Mouse (Mus musculus) cerebellum, postnatal 25 days (tissue): ENCODE results near the gene Shroom4.
A peak's percentile ranks its signal among the peaks of the same experiment; 100 is the strongest.

Experiments
- DNase-seq, 2 experiments: peaks; one replicate each; pipeline ENCODE4 v3.0.0; 2021; ENCODE audit warnings: mixed read lengths in 2 of 2

Gene Shroom4

GRCm38 (mm10) chrX:6496374-6496773 lies 96.7 kb downstream of the Shroom4 start:
- DNase-seq: no peak

GRCm38 (mm10) chrX:6501850-6502249 lies 102.2 kb downstream of the Shroom4 start:
- DNase-seq: no peak

- DNase-seq: no peak
Measured at GRCm38 (mm10) chrX:6517217-6517616, 117.6 kb downstream of the Shroom4 start.

GRCm38 (mm10) chrX:6518421-6518820 lies 118.8 kb downstream of the Shroom4 start:
- DNase-seq: no peak

GRCm38 (mm10) chrX:6522935-6523334 lies 123.3 kb downstream of the Shroom4 start:
- peak in 1 of 2 experiments; percentile 20 for DNase-seq

- DNase-seq: no peak
Measured at GRCm38 (mm10) chrX:6536636-6537035, 137.0 kb downstream of the Shroom4 start.

- no peak for DNase-seq
Measured at GRCm38 (mm10) chrX:6537689-6538088, 138.0 kb downstream of the Shroom4 start.

GRCm38 (mm10) chrX:6565066-6565465 lies 165.4 kb downstream of the Shroom4 start:
- DNase-seq: no peak

GRCm38 (mm10) chrX:6574511-6574910 lies 174.9 kb downstream of the Shroom4 start:
- DNase-seq: no peak

- DNase-seq: no peak
Measured at GRCm38 (mm10) chrX:6577001-6577400, 177.3 kb downstream of the Shroom4 start.

- peak in 1 of 2 experiments; percentile 8 for DNase-seq
Measured at GRCm38 (mm10) chrX:6580671-6581070, 181.0 kb downstream of the Shroom4 start.

- DNase-seq: no peak
Measured at GRCm38 (mm10) chrX:6581181-6581580, 181.5 kb downstream of the Shroom4 start.

- no peak for DNase-seq
Measured at GRCm38 (mm10) chrX:6582646-6583045, 183.0 kb downstream of the Shroom4 start.

- no peak for DNase-seq
Measured at GRCm38 (mm10) chrX:6594183-6594582, 194.5 kb downstream of the Shroom4 start.

GRCm38 (mm10) chrX:6654024-6654423 lies 254.4 kb downstream of the Shroom4 start:
- peak in 1 of 2 experiments; percentile 12 for DNase-seq

- DNase-seq: no peak
Measured at GRCm38 (mm10) chrX:6658820-6659324, 259.2 kb downstream of the Shroom4 start.
